Mouse (Mus musculus): ENCODE measurements at regions not wholly inside any gene's neighbourhood (a gene's known extent, or its start where the extent isn't known, plus 50 kb on each side); places are given as distances from the start of the nearest gene placed in this dataset.
"Not testable (repeated sequence)": the region's sequence is repeated elsewhere in the genome, so short reads cannot be mapped to it uniquely, and the experiment has no call there.

DNA sequence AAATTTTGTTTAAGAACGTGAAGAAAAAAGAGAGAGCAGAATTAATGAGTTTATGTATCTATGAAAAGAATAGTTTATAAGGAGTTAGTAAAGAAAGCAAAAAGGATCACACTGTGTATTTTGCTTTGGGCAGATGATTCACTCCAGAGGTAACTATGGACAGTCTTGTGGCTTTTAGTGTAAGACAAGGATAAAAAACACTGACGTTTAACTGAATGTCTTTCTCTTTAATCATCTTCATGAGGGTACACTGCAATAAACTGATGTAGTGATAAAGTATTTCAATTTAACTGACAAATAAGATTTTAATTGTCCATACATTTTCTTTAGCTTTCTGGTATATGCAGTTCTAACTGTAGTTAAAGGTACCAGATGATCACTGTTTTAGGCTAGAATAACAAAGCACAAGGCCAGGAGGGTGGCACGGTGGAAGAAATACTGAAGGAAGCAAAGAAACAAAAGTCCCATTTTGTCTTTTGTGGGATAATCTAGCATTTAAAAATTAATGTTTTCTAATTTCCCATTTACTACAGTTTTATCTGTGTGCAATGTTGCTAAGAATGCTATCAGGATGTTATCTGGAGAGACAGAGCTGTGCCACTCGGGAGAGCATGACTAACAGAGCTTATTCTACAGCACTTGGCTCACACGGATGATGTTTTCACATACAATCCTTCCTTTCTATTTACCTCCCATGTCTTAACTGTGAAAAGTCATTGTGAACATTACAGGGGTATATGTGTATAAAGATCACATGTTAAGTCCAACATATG, 232.4 kb upstream of the Tusc1 start:
- DNase-seq, result no peak

DNA sequence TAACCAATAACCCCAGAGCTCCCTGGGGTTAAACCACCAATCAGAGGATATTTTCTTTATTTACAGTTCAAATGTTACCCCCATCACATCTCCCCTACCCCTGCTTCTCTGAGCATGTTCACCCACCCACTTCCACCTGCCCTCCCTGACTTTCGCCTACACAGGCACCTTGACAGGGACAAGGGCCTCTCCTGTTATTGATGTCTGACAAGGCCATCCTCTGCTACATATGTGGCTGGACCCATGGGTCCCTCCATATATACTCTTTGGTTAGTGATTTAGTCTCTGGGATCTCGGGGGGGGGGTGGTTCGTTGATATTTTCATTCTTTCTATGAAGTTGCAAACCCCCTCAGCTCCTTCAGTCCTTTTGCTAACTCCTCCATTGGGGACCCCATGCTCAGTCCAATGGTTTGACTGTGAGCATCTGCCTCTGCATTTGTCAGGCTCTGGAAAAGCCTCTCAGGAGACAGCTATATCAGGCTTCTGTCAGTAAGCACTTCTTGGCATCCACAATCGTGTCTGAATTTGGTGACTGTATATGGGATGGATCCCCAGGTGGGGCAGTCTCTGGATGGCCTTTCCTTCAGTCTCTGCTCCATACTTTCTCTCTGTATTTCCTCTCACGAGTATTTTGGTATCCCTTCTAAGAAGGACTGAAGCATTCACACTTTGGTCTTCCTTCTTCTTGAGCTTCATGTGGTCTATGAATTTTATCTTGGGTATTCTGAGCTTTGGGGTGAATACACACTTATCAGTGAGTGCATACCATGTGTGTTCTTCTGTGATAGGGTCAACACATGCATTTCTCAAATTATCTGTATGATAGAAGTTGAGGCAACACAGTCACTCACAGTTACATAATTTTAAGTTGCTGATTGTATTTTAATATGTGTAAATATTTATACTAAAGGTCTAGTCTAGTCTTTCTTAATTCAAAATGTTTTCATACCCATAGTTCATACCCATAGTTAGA, 220.8 kb upstream of the Tusc1 start:
- DNase-seq, result no peak

DNA sequence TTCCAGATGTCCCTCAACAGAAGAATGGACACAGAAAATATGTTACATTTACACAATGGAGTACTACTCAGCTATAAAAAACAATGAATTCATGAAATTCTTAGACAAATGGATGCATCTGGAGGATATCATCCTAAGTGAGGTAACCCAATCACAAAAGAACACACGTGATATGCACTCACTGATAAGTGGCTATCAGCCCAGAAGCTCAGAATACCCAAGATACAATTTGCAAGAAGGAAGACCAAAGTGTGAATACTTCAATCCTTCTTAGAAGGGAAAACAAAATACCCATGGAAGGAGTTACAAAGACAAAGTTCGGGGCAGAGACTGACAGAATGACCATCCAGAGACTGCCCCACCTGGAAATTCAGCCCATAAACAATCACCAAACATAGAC, 219.9 kb upstream of the Tusc1 start:
- DNase-seq, result not testable (repeated sequence)

DNA sequence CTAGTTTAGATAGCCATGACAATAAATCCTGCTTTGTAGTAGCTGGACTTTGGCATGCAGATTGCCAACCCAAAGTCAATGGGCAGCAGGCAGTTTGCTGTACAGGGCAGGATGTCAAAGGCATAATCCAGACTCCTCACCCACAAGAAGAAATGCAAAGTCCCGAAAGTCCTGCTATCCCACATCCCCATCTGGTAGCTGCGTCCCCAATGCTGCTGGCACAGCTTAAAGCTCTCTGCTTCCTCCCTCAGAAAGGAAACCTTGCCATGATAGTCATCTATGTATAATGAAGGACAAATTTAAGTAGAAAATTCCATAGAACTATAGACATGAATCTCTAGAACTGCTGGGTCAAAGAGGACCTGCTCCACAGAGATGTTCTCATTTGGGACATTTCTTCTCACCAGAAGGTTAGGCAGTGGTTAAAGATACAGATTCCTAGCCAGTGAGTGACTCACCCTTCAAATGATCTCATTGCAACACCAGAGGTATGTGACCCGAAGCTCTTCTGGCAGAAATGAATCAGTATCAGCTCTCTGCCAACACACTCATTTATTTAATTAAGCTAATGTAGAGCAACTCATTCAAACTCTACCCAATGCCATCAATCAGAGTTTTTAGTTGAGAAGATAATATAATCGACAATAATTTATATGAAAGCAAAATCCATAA, 217.3 kb upstream of the Tusc1 start:
- DNase-seq, result no peak

DNA sequence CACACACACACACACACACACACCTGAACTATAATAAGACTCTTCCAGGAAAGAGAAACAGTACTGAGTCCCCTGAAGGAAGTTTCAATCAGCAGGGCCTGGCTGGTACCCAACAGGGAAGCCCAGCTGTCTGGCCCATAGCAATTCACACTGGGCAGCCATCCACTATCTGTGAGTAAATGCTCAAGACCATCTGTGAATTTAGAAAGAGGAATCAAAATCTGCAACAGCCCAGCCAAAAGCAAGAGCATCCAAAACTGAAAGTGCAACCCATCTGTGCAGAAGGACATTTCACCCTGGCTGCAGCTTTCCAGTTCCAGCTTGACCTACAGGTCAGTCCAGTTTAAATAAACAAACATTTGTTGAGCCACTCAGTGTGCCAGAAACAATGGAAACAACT, 215.8 kb upstream of the Tusc1 start:
- DNase-seq, result peak; percentile 76

DNA sequence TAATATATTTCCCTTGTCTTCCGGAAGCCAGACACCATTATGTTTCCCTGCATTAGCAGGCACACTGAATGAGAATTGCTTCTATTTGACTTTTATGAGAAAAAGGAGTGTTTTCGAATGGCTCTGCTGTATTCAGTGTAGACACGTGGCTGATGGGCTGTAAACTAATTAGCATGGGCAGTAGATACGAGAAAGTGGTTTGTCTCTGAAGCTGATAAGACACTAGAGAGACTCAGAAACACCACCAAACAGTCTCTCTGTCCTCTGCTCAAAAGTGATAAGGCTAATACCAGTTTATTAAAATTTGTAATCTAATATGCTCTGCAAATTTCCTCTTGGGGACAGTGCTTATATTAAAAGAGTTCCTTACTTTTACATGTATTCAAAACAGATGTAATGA, 205.3 kb upstream of the Tusc1 start:
- no peak for DNase-seq

DNA sequence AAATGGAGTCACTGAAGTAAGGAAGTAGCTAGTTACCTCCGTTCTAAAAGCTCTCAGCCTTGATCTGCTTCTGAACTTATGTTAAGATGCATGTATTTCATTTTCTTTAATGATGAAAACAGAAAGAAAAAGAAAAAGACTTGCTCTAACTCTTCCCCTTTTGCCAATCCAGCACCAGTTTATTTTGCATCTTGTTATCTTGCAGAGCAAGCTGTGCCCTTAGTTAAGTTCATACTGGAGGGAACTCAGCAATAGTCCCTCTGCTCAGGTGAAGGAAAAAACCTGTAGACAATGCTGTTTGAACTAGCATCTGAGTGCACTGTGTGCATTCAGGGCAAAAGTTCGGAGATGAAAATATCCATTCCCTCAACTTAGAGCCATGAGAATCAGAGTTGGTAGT, 192.1 kb upstream of the Tusc1 start:
- no peak for DNase-seq

DNA sequence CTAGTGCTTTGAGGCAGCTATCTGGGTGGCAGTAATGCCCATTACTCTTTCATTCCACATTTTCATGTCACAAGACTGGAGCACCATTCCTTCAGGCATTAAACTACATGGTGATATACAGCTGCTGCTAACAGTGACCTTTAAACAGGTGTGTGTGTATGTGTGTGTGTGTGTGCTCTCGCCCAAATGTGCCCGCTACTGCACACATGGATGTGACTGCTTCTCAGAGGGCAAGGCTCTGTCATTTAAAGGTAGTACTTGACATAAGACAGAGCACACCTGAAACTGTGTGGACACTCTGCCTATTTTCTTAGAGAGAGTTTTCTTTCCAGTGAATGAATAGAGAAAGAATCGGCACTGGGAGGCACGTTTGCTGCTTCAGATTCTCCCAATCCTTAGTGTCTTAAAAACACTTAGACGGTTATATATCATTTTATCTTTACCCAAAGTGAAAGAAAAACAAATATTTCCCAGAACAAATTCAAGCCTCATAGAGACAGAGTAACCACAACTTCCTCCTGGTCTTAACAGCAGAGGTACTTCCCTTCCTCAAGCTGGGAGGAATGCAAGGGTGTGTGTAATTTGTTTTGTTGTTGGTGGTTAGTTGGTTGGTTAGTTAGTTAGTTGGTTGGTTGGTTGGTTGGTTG, 185.3 kb upstream of the Tusc1 start:
- DNase-seq, result no peak

DNA sequence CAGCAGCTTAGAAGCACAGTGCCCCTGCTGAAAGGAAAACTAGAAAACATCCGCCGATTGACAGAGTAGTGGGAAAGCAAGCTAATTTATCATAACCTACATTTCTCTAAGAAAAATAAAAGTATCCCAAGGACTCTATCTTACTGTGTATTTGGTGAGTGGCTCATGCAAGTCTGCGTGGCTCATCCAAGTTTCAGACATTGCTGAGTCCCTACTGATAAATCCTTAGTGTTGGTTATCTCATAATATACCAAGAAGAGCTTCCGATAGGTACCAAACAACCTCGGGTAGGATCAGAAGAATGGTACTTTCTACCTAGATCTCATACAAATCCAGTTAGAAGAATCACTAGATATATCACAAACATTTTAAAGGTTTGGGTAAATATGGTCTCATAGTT, 183.6 kb upstream of the Tusc1 start:
- no peak for DNase-seq

DNA sequence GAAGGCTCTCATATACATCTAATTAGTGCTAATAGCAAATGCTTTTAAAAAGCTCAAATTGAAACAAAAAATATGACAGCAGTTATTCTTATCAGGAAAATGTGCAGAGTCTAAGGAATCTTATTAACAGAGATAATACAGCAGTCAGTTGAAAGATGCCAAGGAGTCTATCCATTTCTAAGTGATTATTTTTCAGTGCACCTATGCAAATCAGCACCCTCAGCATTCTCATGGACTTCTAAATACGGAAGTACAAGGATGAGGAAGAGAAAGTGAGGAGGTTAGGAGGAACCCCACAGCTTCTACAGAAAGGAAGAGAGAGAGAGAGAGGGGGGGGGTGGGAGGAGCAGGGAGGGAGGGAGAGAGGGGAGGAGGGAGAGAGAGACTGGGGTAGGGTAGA, 175.5 kb upstream of the Tusc1 start:
- DNase-seq, result no peak

DNA sequence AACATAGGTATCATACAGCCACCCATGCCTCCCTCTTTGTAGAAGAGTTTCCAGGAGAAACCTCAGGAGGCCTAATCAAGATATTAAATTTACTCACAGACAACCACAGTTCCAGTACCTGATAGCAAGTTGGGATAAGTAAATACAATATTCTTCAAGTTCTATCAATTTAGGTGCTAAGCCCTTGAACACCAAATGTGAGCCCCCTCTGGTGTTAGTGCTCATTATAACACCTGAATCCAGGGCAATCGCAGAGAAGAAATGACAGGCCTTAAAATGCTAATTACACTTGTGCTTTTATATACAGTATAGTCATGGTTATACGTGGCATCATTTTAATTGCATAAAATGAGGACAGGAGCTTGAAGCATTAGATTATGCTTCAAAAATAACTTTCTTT, 161.6 kb upstream of the Tusc1 start:
- no peak for DNase-seq

DNA sequence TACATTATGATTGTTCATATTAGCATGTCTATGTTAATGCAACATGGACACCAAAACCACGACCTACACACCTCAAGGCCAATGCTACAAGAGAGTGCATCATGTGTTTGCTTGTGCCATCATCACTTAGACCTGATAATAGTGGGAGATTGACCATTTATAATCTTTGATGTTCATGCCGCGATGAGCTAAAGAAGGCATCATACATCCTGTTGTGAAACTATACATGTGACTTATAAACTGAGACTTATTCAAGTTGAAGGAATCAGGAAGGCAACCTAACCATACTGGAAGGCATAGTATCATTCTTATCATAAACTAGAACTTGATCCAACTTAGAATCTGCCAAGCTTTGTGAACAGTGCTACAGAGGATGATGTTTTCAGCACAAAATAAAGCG, 159.0 kb upstream of the Tusc1 start:
- DNase-seq, result no peak

DNA sequence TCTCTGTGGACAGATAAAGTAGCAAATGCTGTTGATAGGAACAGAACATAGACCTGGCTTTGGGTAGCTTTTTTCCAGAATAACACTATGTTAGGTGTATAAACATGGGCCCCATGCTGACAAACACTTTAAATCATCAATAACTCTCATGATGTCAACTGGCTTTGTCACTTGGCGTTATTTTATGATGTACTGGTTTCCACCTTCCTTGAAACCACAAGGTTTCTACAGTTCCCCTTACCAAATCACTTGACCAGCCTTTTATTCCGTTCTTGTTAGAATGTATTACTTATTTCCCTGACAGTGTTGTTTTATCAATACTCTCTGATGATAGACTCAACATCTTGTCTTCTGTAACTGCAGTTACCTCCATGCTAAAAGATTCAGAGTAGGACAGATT, 158.6 kb upstream of the Tusc1 start:
- no peak for DNase-seq

DNA sequence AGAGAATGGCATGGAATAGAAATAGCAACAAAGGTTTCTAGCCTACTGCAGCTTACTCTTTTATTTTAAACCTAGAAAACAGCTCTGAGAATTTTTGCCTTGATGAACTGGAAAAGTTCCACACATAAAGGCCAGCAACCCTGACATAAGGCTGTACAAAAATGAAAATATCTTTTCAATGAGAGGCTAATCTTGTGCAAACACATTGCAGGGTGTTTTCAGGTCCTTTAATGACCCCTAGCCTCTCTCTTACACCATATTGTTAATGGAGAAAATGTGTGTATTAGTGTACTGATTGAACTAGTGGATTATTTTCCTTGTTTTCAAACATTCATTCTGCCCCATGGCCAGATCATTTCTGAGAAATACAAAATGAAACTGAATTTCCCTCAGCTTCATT, 158.0 kb upstream of the Tusc1 start:
- no peak for DNase-seq

DNA sequence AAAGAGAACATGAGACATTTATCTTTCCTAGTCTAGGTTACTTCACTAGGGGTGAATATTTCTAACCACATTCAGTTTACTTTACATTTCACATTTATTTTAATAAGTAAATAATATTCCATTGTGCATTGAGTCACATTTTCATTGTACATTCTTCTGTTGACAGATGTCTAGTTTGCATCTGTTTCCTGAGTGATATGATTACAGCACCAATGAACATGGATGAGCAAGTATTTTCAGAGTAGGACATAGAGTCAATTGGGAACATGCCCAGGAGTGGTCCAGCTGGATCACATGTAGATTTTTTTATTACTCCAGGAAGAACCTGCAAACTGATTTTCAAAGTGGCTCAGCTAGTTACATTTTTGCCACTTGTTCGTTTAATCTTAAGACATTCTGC, 153.3 kb upstream of the Tusc1 start:
- DNase-seq, result no peak

DNA sequence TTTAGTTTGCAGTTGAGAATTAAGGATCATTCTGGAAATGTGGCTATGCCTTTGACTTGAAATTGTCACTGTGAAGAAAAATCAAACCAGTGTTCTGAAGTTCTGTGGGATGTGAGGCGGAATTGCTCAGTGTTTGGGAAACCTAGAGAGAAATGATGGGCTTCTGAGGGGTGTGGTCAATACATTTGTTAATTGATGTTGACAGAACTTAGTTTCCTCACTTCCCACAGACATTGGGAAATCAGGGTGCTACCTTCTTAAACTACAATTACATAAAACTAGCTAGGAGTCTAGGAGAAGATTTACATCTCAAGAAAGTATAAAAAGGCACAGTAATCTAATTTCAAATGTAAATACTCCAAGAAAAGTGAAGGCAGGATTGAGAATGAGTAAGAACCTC, 151.1 kb upstream of the Tusc1 start:
- no peak for DNase-seq

DNA sequence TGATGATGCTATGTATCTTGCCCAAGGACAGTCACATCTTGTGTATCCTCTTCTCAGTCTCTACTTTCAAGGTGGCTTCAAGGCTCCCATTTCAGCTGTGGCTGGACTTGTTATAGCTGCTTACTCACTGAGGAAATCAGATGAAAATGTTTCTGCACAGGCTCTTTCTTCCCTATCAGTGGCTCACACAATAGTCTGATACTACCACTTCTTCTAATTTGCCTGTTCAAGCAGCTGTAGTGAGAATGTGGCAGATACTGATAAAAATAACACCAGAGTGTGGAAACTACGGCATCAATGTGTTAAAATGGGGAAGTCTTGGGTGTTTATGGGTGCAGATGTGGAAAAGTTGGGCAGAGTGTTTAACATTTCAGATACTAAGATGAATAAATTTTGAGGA, 145.9 kb upstream of the Tusc1 start:
- DNase-seq, result no peak

DNA sequence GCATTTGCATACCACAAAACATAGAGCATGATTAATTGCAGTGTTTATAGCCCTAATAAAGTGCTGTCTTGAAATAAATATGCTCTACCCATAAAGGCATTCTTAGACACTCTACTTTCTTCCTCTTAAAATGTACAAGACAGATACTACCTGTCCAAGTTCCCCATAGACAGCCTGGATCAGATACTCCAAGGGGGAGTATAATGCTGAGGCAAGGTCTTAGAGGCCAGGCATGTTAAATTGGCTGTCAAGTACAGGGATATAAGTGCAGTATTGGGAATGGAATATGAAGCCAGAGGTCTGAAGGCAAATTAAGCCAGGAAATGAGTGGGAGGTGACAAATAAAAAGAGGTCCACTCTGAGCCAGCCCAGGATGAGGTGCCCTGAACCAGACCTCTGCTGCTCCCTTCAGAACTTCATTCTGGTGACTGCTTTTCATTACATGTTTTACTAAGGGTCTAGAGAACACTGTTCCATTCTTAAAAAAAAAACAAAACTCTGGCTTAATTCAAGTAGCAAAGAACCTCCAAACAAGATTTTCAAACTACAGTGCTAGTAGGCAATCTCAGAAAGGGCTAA, 142.0 kb upstream of the Tusc1 start:
- no peak for DNase-seq

DNA sequence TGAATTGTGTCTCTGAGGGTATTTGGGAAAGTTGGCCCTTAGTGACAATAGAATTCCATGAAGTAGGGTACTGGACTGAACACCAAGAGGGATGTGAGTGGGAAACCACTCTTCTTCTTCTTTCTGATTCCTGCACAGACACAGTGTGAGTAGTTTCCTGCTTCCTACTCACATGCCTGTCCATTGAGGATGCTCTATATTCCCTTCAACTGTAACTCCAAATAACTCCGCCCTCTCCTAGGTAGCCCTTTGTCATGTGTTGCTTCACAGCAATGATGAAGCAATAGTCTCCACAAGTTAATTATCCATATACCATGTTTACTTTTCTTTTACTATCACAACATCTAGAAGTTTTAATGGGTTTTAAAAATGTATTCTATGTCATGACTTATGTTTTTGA, 132.7 kb upstream of the Tusc1 start:
- DNase-seq, result no peak

DNA sequence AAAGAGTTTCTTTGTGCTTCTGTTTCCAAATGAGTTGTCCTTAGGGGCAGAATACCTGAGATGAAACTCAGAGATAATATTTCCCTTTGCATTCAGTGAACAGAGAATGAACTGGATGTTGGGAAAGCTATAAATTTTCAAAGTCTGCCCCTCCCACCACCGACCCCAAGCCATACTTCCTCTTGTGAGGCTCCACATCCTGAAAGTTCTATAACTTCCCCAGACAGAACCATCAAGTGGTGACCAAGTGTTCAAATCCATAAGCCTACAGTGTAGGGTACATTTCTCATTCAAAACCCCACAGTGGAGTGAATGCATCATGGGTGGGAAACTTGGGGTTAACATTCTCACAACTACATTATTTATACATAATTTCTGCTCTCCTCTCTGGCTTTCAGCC, 132.1 kb upstream of the Tusc1 start:
- DNase-seq, result no peak

DNA sequence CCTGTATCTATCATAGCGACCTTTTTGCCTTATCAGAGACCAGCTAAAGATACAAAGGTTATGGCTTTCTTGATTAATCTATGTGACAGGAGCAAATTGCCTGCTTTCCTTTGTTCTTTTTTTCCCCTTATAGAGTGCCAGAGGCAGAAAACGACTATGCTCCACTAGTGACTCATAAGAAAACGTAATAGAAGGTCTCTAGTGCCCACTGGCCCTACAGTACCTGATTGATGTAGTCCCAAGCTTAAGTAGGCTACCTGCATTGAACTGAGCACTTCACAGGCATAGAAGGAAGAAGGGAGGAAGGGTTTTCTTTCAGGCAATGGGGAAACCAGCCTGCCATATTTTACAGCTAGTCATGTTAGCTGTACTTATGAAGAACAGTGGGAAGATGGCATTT, 116.0 kb upstream of the Tusc1 start:
- no peak for DNase-seq

DNA sequence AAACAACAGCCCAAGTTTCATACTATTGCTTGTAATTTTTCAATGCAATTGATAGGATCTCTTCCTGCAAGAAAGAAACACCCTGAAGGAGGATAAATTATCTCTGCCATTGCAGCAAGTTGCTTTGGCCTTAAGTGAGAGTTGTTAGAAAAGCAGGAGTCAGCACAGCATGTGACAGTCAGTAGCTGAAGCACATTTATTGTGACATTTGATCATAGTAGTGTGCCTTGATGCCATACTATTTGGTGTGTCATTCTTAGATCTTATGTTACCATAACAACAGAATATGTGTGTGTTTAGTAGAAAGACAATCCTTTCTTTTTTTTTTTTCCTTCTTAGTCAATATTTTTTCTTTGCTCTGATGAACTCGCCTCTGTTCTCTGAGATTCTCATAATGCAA, 115.5 kb upstream of the Tusc1 start:
- no peak for DNase-seq

DNA sequence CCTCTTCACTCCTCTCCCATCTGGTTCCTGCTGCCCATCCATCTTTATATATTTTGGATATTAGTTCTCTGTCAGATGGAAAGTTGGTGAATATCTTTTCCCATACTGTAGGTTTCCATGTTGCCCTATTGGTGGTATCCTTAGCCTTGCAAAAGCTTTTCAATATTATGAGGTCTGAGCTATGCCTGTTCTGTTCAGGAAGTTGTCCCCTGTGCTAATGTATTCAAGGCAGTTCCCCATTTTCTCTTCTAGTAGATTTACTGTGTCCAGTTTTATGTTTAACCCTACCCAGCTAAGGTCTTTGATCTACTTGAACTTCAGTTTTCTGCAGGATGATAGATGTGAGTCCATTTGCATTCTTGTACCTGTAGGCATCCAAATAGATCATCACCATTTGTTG, 109.4 kb upstream of the Tusc1 start:
- no peak for DNase-seq
